Mouse (Mus musculus): Measurements from ENCODE around the gene Spint1. TPM values are rescaled to one million over a fixed set of nuclear protein-coding genes. Genes with fewer than 3 reads are reported as not detected.

Spint1 gene
- total RNA-seq, 2 experiments from 2014 or later = 2.1 to 2.5 TPM

DNA sequence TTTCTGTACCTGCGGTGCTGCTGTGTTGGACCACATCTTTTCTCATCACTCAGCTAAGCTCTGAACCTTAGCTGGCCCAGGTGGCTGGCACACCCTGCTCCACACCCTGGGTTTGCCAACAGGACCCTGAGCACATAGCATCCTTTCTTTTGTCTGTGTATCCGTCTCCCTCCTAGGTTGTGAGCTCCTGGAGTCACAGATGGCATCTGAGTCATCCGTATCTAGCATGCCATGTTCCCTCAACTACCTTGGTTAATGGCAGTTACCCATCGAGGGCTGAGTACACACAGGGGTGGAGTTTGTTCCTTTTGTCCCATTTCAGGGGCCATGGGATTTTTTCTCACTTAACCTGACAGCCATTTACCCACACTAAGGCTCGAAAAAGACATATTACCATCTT, 13.2 kb downstream of the Spint1 start:
- no peak for DNase-seq (ENCODE audit: low spot score in 2 of 2)
- Histone ChIP-seq H3K27ac (no peak overlapping the region), H3K4me3 (no peak overlapping the region)
- TF ChIP-seq CTCF (conservative IDR thresholded peaks at IDR 0.05) = no peak

DNA sequence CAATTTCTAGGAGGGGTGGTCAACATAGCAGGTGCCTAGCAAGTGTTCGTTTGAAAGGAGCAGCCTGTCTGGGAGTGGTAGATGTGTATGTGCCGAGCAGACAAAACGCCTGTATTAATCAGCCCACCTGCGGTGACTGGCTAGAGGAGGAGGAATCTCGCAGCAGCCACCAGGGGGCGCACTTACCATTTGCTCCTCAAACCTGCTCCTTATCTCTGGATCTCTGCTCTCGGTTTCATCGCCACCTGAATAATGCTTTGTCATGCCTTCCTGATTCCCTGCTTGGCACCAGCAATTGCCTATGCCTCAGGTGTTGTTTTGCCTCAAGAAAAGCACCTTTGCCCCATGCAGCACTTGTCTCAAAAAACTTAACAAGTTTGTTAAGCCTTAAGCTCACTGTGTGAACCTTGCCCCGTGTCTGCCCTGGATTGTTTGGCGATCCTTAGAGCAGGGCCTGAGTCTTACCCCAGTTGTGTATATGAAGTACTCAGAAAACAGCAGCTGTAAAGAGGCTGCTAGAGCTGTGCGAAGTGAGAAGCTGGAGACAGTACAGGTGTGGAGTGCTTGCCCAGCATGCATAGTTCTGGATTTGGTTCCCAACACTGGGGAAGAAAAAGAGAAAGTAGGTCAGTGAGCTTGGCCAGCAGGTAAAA, 13.8 kb downstream of the Spint1 start:
- peak; percentile 97 for TF ChIP-seq CTCF (conservative IDR thresholded peaks at IDR 0.05)
- peak; percentile 59 to 89 for DNase-seq (ENCODE audit: low spot score in 2 of 2)
- Histone ChIP-seq H3K4me3 (no peak overlapping the region), H3K27ac (no peak overlapping the region)

- Histone ChIP-seq H3K27ac (no peak overlapping the region), H3K4me3 (no peak overlapping the region)
- no peak for TF ChIP-seq CTCF (conservative IDR thresholded peaks at IDR 0.05)
- DNase-seq (ENCODE audit: low spot score in 2 of 2) = no peak
Measured at GRCm38 (mm10) chr2:119254976-119255375, 17.8 kb downstream of the Spint1 start.

DNA sequence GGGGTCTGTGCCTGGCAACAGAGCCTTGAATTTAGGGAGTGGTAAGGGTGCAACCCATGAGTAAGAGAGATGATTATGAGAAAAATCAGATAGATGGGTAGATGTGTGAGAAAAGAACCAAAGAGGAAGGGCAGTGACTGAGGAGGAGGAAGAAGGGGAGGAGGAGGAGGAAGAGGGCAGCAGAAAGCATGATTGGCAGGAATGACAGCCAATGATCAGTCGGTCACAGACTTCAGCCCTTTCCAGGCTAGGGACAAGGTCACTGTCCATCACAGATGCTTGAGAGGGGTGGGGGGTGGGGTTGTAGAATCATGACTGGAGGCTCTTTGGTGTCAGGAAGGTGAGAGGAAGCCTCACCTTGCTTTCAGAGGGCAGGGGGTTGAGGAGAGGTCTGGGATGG, 23.4 kb downstream of the Spint1 start:
- H3K27ac ChIP-seq = no peak overlapping the region
- no peak for DNase-seq (ENCODE audit: low spot score in 2 of 2)
- TF ChIP-seq CTCF (conservative IDR thresholded peaks at IDR 0.05) = no peak
- no peak overlapping the region for H3K4me3 ChIP-seq

DNA sequence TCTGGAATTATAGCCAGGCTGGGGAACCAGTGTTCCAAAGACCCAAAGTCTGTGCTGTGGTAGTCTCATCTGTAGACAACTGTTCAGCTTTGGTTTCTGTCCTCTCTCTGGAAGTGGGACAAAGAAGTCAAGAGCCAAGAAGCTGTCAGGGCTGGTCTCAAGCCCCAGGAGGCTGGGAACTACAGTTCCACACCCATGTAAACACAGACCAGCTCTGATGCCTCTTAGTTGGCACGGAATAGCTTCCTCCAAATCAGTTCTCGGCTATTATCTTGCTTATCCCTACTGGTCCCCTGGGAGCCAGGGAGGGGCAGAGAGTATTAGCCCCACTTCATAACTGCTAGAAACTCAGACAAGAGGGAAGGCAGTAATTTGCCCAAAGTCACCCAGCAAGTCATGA, 24.2 kb downstream of the Spint1 start:
- no peak overlapping the region for H3K27ac ChIP-seq
- DNase-seq (ENCODE audit: low spot score in 2 of 2) = no peak
- no peak for TF ChIP-seq CTCF (conservative IDR thresholded peaks at IDR 0.05)
- H3K4me3 ChIP-seq = no peak overlapping the region

- DNase-seq (ENCODE audit: low spot score in 2 of 2) = no peak
- TF ChIP-seq CTCF (conservative IDR thresholded peaks at IDR 0.05) = no peak
- H3K27ac ChIP-seq = no peak overlapping the region
- no peak overlapping the region for H3K4me3 ChIP-seq
Measured at GRCm38 (mm10) chr2:119262978-119263377, 25.8 kb downstream of the Spint1 start.

- DNase-seq (ENCODE audit: low spot score in 2 of 2) = no peak
- H3K4me3 ChIP-seq = no peak overlapping the region
- no peak for TF ChIP-seq CTCF (conservative IDR thresholded peaks at IDR 0.05)
- H3K27ac ChIP-seq = no peak overlapping the region
Measured at GRCm38 (mm10) chr2:119263813-119264212, 26.7 kb downstream of the Spint1 start.

- no peak for DNase-seq (ENCODE audit: low spot score in 2 of 2)
- Histone ChIP-seq H3K4me3 (peak overlapping the region; percentile 71), H3K27ac (no peak overlapping the region)
- TF ChIP-seq CTCF (conservative IDR thresholded peaks at IDR 0.05) = no peak
Measured at GRCm38 (mm10) chr2:119270286-119270642, 33.1 kb downstream of the Spint1 start.

GRCm38 (mm10) chr2:119270643-119271331, 33.6 kb downstream of the Spint1 start, which contains the start of gene Rhov:
Rhov (minus strand) TSS chr2:119271272.
- DNase-seq (ENCODE audit: low spot score in 2 of 2) = peak; percentile 50 to 51
- peak; percentile 58 for TF ChIP-seq CTCF (conservative IDR thresholded peaks at IDR 0.05)
- Histone ChIP-seq H3K27ac (peak within 1 kb of the TSS; percentile 72), H3K4me3 (peak within 1 kb of the TSS; percentile 71)

- Histone ChIP-seq H3K27ac (no peak overlapping the region), H3K4me3 (no peak overlapping the region)
- no peak for TF ChIP-seq CTCF (conservative IDR thresholded peaks at IDR 0.05)
- DNase-seq (ENCODE audit: low spot score in 2 of 2) = no peak
Measured at GRCm38 (mm10) chr2:119274126-119274525, 37.0 kb downstream of the Spint1 start.

DNA sequence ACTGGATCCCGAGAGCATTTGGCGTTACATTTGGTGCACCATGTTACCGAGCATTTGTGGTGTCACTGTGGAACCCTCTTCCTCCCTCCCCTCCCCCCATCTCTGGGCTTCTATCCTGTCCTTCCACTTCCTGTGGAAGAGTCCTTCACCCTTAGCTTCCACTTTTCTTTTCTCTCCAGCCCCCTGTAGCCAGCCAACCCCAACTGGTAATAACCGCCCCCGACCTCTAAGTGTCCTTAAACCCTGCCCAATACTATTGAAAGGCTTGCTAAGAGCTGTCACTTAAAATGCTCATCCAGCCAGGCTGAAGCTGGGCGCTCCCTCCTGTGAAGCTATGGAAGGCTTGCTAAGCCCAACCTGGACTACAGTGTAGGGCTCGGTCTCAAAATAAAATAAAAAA, 39.8 kb downstream of the Spint1 start:
- no peak for TF ChIP-seq CTCF (conservative IDR thresholded peaks at IDR 0.05)
- no peak overlapping the region for H3K4me3 ChIP-seq
- no peak for DNase-seq (ENCODE audit: low spot score in 2 of 2)
- H3K27ac ChIP-seq = no peak overlapping the region

DNA sequence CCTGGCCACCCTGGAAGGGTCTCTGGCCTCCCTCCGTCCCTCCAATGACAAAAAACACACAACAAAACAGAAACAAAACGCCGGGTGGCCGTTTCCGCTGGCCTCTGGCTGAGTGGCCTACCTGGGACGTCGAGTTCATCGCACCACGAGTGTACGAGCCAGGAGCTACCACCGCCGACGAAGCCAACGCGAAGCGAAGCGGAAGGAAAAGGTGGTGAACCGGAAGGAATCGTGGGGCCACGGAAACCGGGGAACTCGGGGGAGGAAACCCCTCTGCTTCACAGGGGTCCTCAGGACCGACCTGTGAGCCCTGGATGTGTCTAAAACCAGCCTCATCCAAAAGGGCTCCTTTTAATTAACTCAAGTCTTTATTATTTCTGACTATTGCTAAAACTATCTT, 40.6 kb downstream of the Spint1 start:
- DNase-seq (ENCODE audit: low spot score in 2 of 2) = no peak
- TF ChIP-seq CTCF (conservative IDR thresholded peaks at IDR 0.05) = no peak
- Histone ChIP-seq H3K27ac (no peak overlapping the region), H3K4me3 (no peak overlapping the region)

DNA sequence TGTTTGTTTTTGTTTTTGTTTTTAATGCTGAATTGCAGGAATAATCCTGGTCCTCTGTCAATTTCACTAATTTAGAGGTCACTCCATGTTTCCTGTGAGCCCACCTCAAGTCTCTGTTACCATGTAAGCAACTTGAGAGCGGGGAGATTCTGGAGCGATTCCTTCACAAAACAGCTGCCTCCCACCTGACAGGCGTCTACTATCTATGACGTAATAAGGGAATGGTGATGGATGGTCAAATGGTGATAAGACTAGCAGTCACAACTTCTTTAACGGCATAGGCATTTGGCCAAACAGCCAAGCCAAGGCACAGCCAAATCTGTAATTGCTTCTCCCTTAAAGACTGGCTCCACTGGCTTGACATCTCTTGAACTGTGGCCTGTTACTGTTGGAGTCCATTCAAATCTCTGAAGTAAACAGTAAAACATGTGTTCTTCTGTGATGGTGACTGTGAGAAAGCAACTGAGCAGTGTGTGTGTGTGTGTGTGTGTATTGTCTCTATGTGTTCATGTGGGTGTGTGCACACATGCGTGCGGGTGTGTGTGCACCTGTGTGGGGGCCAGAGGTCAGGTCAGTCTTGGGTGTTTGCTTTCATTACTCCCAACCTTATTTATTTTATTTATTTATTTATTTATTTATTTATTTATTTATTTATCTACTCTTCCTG, 44.9 kb downstream of the Spint1 start:
- TF ChIP-seq CTCF (conservative IDR thresholded peaks at IDR 0.05) = no peak
- no peak overlapping the region for H3K27ac ChIP-seq
- DNase-seq (ENCODE audit: low spot score in 2 of 2) = no peak
- H3K4me3 ChIP-seq = no peak overlapping the region
